Mouse (Mus musculus) G1E (cell line): Measurements from ENCODE around the gene Cobll1. TPM values are rescaled to one million over a fixed set of nuclear protein-coding genes. Genes with fewer than 3 reads are reported as not detected.

Experiments
- ATAC-seq: 2 replicates; pipeline ENCODE4 v1.8.0; 2016; ENCODE audit warnings: mild to moderate bottlenecking; ENCODE audit not compliant: insufficient number of reproducible peaks, poor library complexity, low FRiP score, severe bottlenecking; ENCODE audit errors: extremely low read depth
- DNase-seq: peaks from one replicate; pipeline ENCODE4 v3.0.0; 2012; ENCODE audit warnings: low spot score
- H3K27me3 ChIP-seq: 2 replicates; pipeline ENCODE4 v1.6.1; 2012; ENCODE audit warnings: mild to moderate bottlenecking, low read length, inconsistent platforms; ENCODE audit not compliant: insufficient read depth
- H3K36me3 ChIP-seq: replicated peaks from 2 replicates; pipeline ENCODE3; 2012; ENCODE audit warnings: mild to moderate bottlenecking, inconsistent platforms
- H3K4me1 ChIP-seq: 2 replicates; pipeline ENCODE4 v1.6.1; 2012; ENCODE audit warnings: low read depth, low read length, inconsistent platforms, mixed read lengths; ENCODE audit not compliant: insufficient read depth
- H3K4me3 ChIP-seq: 2 replicates; pipeline ENCODE4 v1.5.1; 2012; ENCODE audit warnings: low read depth, mild to moderate bottlenecking, inconsistent platforms, low read length, moderate library complexity, mixed read lengths
- H3K9me3 ChIP-seq: replicated peaks from 2 replicates; pipeline ENCODE4 v1.6.1; 2012; ENCODE audit warnings: inconsistent platforms
- CTCF ChIP-seq: IDR thresholded peaks from 2 replicates; pipeline ENCODE4 v1.5.1; 2012; ENCODE audit warnings: low read depth, low read length, inconsistent platforms, mixed read lengths
- GATA1 ChIP-seq: IDR thresholded peaks from 2 replicates; pipeline ENCODE4 v1.6.1; 2012; ENCODE audit warnings: borderline replicate concordance, low read length, inconsistent platforms, mixed read lengths
- GATA2 ChIP-seq: IDR thresholded peaks from 2 replicates; pipeline ENCODE4 v1.6.1; 2012; ENCODE audit warnings: low read depth, low read length, inconsistent platforms, borderline replicate concordance
- POLR2AphosphoS5 ChIP-seq: IDR thresholded peaks from 2 replicates; pipeline ENCODE4 v1.6.1; 2012; ENCODE audit warnings: low read depth, low read length, inconsistent platforms; ENCODE audit not compliant: insufficient replicate concordance
- TAL1 ChIP-seq: conservative IDR thresholded peaks from 2 replicates; pipeline ENCODE4 v1.6.1; 2012; ENCODE audit warnings: low read depth, low read length, inconsistent platforms, mixed read lengths
- polyA plus RNA-seq: library from polyadenylated mRNA; stranded (reverse); fragments of >175 nt; gene quantifications from 2 replicates; pipeline ENCODE4 v1.2.3, GENCODE M21; 2012
- total RNA-seq, 2 experiments: library from RNA; stranded (forward) in 1 of 2; stranded (reverse) in 1 of 2; fragments of 200-1000 nt in 1 of 2; fragments of >200 nt in 1 of 2; fragmentation: Nextera tagmentation in 1 of 2; gene quantifications; 2 replicates each; pipeline ENCODE4 v1.2.3; 2014 to 2017

Gene Cobll1
- total RNA-seq (2014; fragmentation: Nextera tagmentation) (1.9 TPM in 1 of 2 replicates, not detected in the other), total RNA-seq (2017) (0.06 and 0.11 TPM in 2 replicates), polyA plus RNA-seq (not detected in 2 replicates)

DNA sequence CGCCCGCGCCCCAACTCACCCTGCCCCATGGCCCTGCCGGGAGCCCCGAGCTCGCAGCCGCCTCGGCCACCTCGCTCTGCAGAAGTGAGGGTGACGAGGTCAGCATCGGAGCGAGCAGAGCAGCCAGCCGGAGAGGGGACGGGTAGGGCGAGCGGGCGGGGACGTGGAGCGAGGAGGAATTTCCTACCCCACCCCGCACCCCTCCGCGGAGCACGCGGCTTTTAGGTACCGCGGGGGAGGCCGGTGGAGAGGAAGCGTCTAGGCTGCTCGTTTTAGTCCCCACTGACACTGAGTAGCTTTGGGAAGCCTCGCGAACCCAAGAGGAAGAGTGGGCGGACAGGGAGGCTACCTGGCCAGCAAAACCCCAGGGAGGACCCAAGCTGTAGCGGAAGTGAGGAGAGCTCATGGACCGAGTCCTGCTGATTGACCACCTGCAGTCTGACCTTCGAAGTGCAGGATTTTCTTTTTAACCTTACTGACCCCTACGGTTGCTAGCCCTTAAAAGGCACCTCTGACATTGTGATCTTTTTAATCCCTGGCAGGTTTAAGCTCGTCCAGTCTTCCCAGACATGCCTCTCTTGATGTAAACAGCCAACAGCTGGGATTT lies at the start of gene Cobll1:
TSS of gene Cobll1 (minus strand) at position 440 of the 607 bp plus-strand sequence.
- H3K9me3 ChIP-seq, result peaks cover 28% of the 10 kb centered on the region
- no peaks in the 10 kb centered on the region for H3K36me3 ChIP-seq
- TF ChIP-seq CTCF, result no peak
- TF ChIP-seq POLR2AphosphoS5, result no peak
- no peak for TF ChIP-seq TAL1
- TF ChIP-seq GATA2, result no peak
- no peak for TF ChIP-seq GATA1
- H3K27me3 ChIP-seq, result no peaks in the 10 kb centered on the region
- H3K4me1 ChIP-seq, result no peaks in the 10 kb centered on the region
- DNase-seq, result no peak
- H3K4me3 ChIP-seq, result no peak within 1 kb of the TSS; the same call in 1 of the 2 replicates
- no peak for ATAC-seq

- TF ChIP-seq GATA2 (no peak), POLR2AphosphoS5 (no peak), TAL1 (no peak), CTCF (no peak), GATA1 (no peak)
- DNase-seq, result no peak
- no peak for ATAC-seq
- no peaks in the 10 kb centered on the region for H3K4me1 ChIP-seq
- H3K4me3 ChIP-seq, result no peak overlapping the region
- H3K9me3 ChIP-seq, result peaks cover 21% of the 10 kb centered on the region
- no peaks in the 10 kb centered on the region for H3K27me3 ChIP-seq
- no peaks in the 10 kb centered on the region for H3K36me3 ChIP-seq
These were observed 49.5 kb upstream of the Cobll1 start for GRCm38 (mm10) chr2:65288696-65289095.

DNA sequence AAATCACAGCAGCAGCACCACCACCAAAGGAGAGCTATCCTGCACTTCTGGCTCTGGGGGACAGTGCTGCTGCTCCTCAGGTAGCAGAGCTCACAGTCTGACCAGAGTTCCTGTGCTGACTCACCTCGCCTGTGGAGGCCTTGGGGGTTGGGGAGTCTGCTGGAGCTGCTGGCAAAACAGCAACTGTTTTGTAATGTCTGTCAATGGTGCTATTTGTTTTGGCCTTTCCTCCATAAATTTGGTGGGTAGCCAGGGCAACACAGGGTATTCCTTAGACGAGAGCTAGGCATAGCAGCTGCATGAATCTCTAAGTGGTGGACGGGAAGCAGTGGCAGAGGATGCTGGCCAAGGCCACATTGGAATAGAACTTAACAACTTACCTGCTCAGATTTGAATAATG lies 46.2 kb upstream of the Cobll1 start:
- no peak for ATAC-seq
- TF ChIP-seq POLR2AphosphoS5, result no peak
- no peak for TF ChIP-seq CTCF
- no peak for TF ChIP-seq TAL1
- no peak for TF ChIP-seq GATA1
- TF ChIP-seq GATA2, result no peak
- no peaks in the 10 kb centered on the region for H3K4me1 ChIP-seq

DNA sequence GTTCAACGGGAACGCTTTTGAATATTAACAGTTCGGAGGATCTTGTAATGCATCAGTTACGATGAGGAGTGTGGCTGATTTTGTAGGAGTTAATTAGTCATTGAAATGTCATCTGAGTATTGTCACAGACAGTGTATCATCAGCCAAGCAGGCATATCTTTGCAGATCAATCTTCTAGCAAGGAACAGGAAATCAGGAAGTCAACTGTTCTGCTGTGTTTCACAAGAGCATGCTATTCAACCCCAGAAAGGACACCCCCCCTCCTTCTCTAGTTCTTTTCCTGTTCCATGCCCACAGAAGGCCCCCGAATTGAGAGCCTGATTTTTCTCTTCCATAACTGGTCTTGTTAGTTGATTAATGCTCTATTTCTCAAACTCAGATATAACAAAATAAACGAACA lies 43.8 kb upstream of the Cobll1 start:
- Histone ChIP-seq H3K4me3 (no peak overlapping the region), H3K27me3 (no peaks in the 10 kb centered on the region), H3K9me3 (peaks cover 10% of the 10 kb centered on the region), H3K36me3 (no peaks in the 10 kb centered on the region), H3K4me1 (no peaks in the 10 kb centered on the region)
- DNase-seq (no peak), ATAC-seq (no peak)
- TF ChIP-seq POLR2AphosphoS5 (no peak), TAL1 (no peak), GATA1 (no peak), GATA2 (no peak), CTCF (no peak)

More for the DNA sequence above, 46.2 kb upstream of the Cobll1 start:
- Histone ChIP-seq H3K27me3 (no peaks in the 10 kb centered on the region), H3K9me3 (peaks cover 17% of the 10 kb centered on the region), H3K4me3 (no peak overlapping the region), H3K36me3 (no peaks in the 10 kb centered on the region)
- no peak for DNase-seq

- DNase-seq (no peak), ATAC-seq (no peak)
- Histone ChIP-seq H3K4me1 (no peaks in the 10 kb centered on the region), H3K9me3 (peaks cover 14% of the 10 kb centered on the region), H3K27me3 (no peaks in the 10 kb centered on the region), H3K36me3 (no peaks in the 10 kb centered on the region), H3K4me3 (no peak overlapping the region)
- TF ChIP-seq GATA1 (no peak), POLR2AphosphoS5 (no peak), GATA2 (no peak), TAL1 (no peak), CTCF (no peak)
These were observed 40.0 kb upstream of the Cobll1 start for GRCm38 (mm10) chr2:65279029-65279690.

- Histone ChIP-seq H3K27me3 (no peaks in the 10 kb centered on the region), H3K4me3 (no peak overlapping the region), H3K36me3 (no peaks in the 10 kb centered on the region), H3K4me1 (no peaks in the 10 kb centered on the region), H3K9me3 (peaks cover 18% of the 10 kb centered on the region)
- DNase-seq (no peak), ATAC-seq (no peak)
- TF ChIP-seq TAL1 (no peak), POLR2AphosphoS5 (no peak), CTCF (no peak), GATA2 (no peak), GATA1 (no peak)
These were observed 36.3 kb upstream of the Cobll1 start for GRCm38 (mm10) chr2:65275443-65276061.
